Mouse (Mus musculus) liver, embryonic 15.5 days (tissue): ENCODE measurements around the gene Acaa1b. TPM values are rescaled to one million over a fixed set of nuclear protein-coding genes. Genes with fewer than 3 reads are reported as not detected.

Experiments
- ATAC-seq: fragments of 200-750 bp; cut with Nextera tagmentation; 2 replicates; pipeline ENCODE4 v1.8.0; 2017; ENCODE audit warnings: moderate number of reproducible peaks, mild to moderate bottlenecking, moderate library complexity; ENCODE audit not compliant: insufficient read depth
- H3K27ac ChIP-seq: fragments of 300-500 bp; sonication (generic); replicated peaks from 2 replicates; pipeline ENCODE4 v1.5.1; 2015; ENCODE audit warnings: mild to moderate bottlenecking, inconsistent platforms
- H3K27me3 ChIP-seq: fragments of 300-500 bp; sonication (generic); 2 replicates; pipeline ENCODE4 v1.6.1; 2015; ENCODE audit warnings: mild to moderate bottlenecking, inconsistent platforms
- H3K36me3 ChIP-seq: fragments of 300-500 bp; sonication (generic); replicated peaks from 2 replicates; pipeline ENCODE4 v1.6.1; 2015; ENCODE audit warnings: moderate library complexity, mild to moderate bottlenecking, inconsistent platforms
- H3K4me1 ChIP-seq: fragments of 300-500 bp; sonication (generic); replicated peaks from 2 replicates; pipeline ENCODE4 v1.6.1; 2015; ENCODE audit warnings: inconsistent platforms
- H3K4me2 ChIP-seq: fragments of 300-500 bp; sonication (generic); 2 replicates; pipeline ENCODE4 v1.6.1; 2015; ENCODE audit warnings: moderate library complexity, mild to moderate bottlenecking, inconsistent platforms
- H3K4me3 ChIP-seq: fragments of 300-500 bp; sonication (generic); replicated peaks from 2 replicates; pipeline ENCODE4 v1.5.1; 2015; ENCODE audit warnings: mild to moderate bottlenecking, inconsistent platforms
- H3K9ac ChIP-seq: fragments of 300-500 bp; sonication (generic); 2 replicates; pipeline ENCODE4 v1.6.1; 2015; ENCODE audit warnings: moderate library complexity, mild to moderate bottlenecking, inconsistent platforms
- H3K9me3 ChIP-seq: fragments of 300-500 bp; sonication (generic); replicated peaks from 2 replicates; pipeline ENCODE4 v1.6.1; 2016; ENCODE audit warnings: inconsistent platforms
- WGBS: fragments of 180-500 bp; shearing (Covaris S2); methylation state at CpG from one replicate; pipeline ENCODE4 v1.1.7; 2015; ENCODE audit warnings: mixed read lengths; ENCODE audit not compliant: insufficient replicate concordance; 5-methylcytosine and 5-hydroxymethylcytosine counted together
- polyA plus RNA-seq: library from polyadenylated mRNA; unstranded; fragments of >200 nt; fragmentation: Nextera tagmentation; extraction: Ambion mirVana; gene quantifications from 2 replicates; pipeline ENCODE4 v1.2.1, GENCODE M21; 2015

The Acaa1b gene
- polyA plus RNA-seq, 1 experiment from 2014 or later: 19.0 TPM

GRCm38 (mm10) chr9:119144696-119145095, 12.2 kb downstream of the Acaa1b start:
- no peak overlapping the region for H3K9ac ChIP-seq
- H3K27ac ChIP-seq: no peak overlapping the region
- no peak overlapping the region for H3K4me2 ChIP-seq
- no peaks in the 10 kb centered on the region for H3K36me3 ChIP-seq
- no peak for ATAC-seq
- no peaks in the 10 kb centered on the region for H3K4me1 ChIP-seq
- H3K27me3 ChIP-seq: no peaks in the 10 kb centered on the region
- H3K4me3 ChIP-seq: no peak overlapping the region
- no peaks in the 10 kb centered on the region for H3K9me3 ChIP-seq
- 64% methylated on average over 8 of the region's 8 CpGs for WGBS

GRCm38 (mm10) chr9:119143372-119143771, 13.5 kb downstream of the Acaa1b start:
- no peak overlapping the region for H3K4me2 ChIP-seq
- ATAC-seq: no peak
- H3K36me3 ChIP-seq: no peaks in the 10 kb centered on the region
- H3K9me3 ChIP-seq: no peaks in the 10 kb centered on the region
- H3K27me3 ChIP-seq: no peaks in the 10 kb centered on the region
- no peak overlapping the region for H3K27ac ChIP-seq
- H3K4me1 ChIP-seq: no peaks in the 10 kb centered on the region
- WGBS: 64% methylated on average over 9 of the region's 9 CpGs
- H3K9ac ChIP-seq: no peak overlapping the region
- no peak overlapping the region for H3K4me3 ChIP-seq

GRCm38 (mm10) chr9:119142066-119142465, 14.8 kb downstream of the Acaa1b start:
- Histone ChIP-seq H3K36me3 (no peaks in the 10 kb centered on the region), H3K4me3 (no peak overlapping the region), H3K27me3 (no peaks in the 10 kb centered on the region), H3K27ac (no peak overlapping the region), H3K4me1 (no peaks in the 10 kb centered on the region), H3K4me2 (no peak overlapping the region), H3K9ac (no peak overlapping the region), H3K9me3 (no peaks in the 10 kb centered on the region)
- 64% methylated on average over 5 of the region's 5 CpGs for WGBS
- no peak for ATAC-seq

- H3K27me3 ChIP-seq: no peaks in the 10 kb centered on the region
- H3K27ac ChIP-seq: no peak overlapping the region
- H3K4me1 ChIP-seq: no peaks in the 10 kb centered on the region
- H3K36me3 ChIP-seq: no peaks in the 10 kb centered on the region
- 54% methylated on average over 2 of the region's 2 CpGs for WGBS
- H3K9ac ChIP-seq: no peak overlapping the region
- ATAC-seq: no peak
- no peak overlapping the region for H3K4me3 ChIP-seq
- no peak overlapping the region for H3K4me2 ChIP-seq
- no peaks in the 10 kb centered on the region for H3K9me3 ChIP-seq
Measured at GRCm38 (mm10) chr9:119138836-119139235, 18.1 kb downstream of the Acaa1b start.

- Histone ChIP-seq H3K9ac (no peak overlapping the region), H3K4me1 (no peaks in the 10 kb centered on the region), H3K36me3 (no peaks in the 10 kb centered on the region), H3K9me3 (no peaks in the 10 kb centered on the region), H3K27me3 (no peaks in the 10 kb centered on the region), H3K4me2 (no peak overlapping the region), H3K27ac (no peak overlapping the region), H3K4me3 (no peak overlapping the region)
- 22% methylated on average over 5 of the region's 5 CpGs for WGBS
- no peak for ATAC-seq
Measured at GRCm38 (mm10) chr9:119130692-119131091, 26.2 kb downstream of the Acaa1b start.

- Histone ChIP-seq H3K9ac (no peak overlapping the region), H3K9me3 (no peaks in the 10 kb centered on the region), H3K27me3 (no peaks in the 10 kb centered on the region), H3K27ac (no peak overlapping the region), H3K4me3 (no peak overlapping the region), H3K4me2 (no peak overlapping the region), H3K36me3 (no peaks in the 10 kb centered on the region), H3K4me1 (no peaks in the 10 kb centered on the region)
- WGBS: 61% methylated on average over 12 of the region's 12 CpGs
- no peak for ATAC-seq
Measured at GRCm38 (mm10) chr9:119128436-119129181, 28.3 kb downstream of the Acaa1b start.

GRCm38 (mm10) chr9:119122596-119123369, 34.1 kb downstream of the Acaa1b start:
- Histone ChIP-seq H3K4me3 (no peak overlapping the region), H3K4me1 (no peaks in the 10 kb centered on the region), H3K4me2 (no peak overlapping the region), H3K9me3 (no peaks in the 10 kb centered on the region), H3K27me3 (no peaks in the 10 kb centered on the region), H3K9ac (no peak overlapping the region), H3K36me3 (no peaks in the 10 kb centered on the region), H3K27ac (no peak overlapping the region)
- no peak for ATAC-seq
- WGBS: 67% methylated on average over 18 of the region's 18 CpGs

- no peaks in the 10 kb centered on the region for H3K9me3 ChIP-seq
- no peak for ATAC-seq
- no peak overlapping the region for H3K4me2 ChIP-seq
- H3K36me3 ChIP-seq: no peaks in the 10 kb centered on the region
- H3K27me3 ChIP-seq: no peaks in the 10 kb centered on the region
- no peak overlapping the region for H3K9ac ChIP-seq
- H3K27ac ChIP-seq: no peak overlapping the region
- no peaks in the 10 kb centered on the region for H3K4me1 ChIP-seq
- H3K4me3 ChIP-seq: no peak overlapping the region
- WGBS: 43% methylated on average over 3 of the region's 3 CpGs
Measured at GRCm38 (mm10) chr9:119120168-119120560, 36.7 kb downstream of the Acaa1b start.

- H3K4me2 ChIP-seq: no peak overlapping the region
- no peaks in the 10 kb centered on the region for H3K27me3 ChIP-seq
- ATAC-seq: no peak
- no peak overlapping the region for H3K4me3 ChIP-seq
- 71% methylated on average over 19 of the region's 19 CpGs for WGBS
- no peaks in the 10 kb centered on the region for H3K9me3 ChIP-seq
- no peak overlapping the region for H3K27ac ChIP-seq
- H3K4me1 ChIP-seq: no peaks in the 10 kb centered on the region
- no peaks in the 10 kb centered on the region for H3K36me3 ChIP-seq
- no peak overlapping the region for H3K9ac ChIP-seq
Measured at GRCm38 (mm10) chr9:119119409-119120167, 37.3 kb downstream of the Acaa1b start.

- H3K9ac ChIP-seq: no peak overlapping the region
- no peaks in the 10 kb centered on the region for H3K4me1 ChIP-seq
- no peak overlapping the region for H3K4me3 ChIP-seq
- no peaks in the 10 kb centered on the region for H3K9me3 ChIP-seq
- H3K36me3 ChIP-seq: no peaks in the 10 kb centered on the region
- H3K4me2 ChIP-seq: no peak overlapping the region
- WGBS: 70% methylated on average over 17 of the region's 17 CpGs
- ATAC-seq: no peak
- no peak overlapping the region for H3K27ac ChIP-seq
- no peaks in the 10 kb centered on the region for H3K27me3 ChIP-seq
Measured at GRCm38 (mm10) chr9:119114911-119115310, 42.0 kb downstream of the Acaa1b start.

- H3K9ac ChIP-seq: no peak overlapping the region
- H3K27me3 ChIP-seq: no peaks in the 10 kb centered on the region
- H3K27ac ChIP-seq: no peak overlapping the region
- no peak overlapping the region for H3K4me3 ChIP-seq
- H3K9me3 ChIP-seq: no peaks in the 10 kb centered on the region
- H3K36me3 ChIP-seq: no peaks in the 10 kb centered on the region
- no peaks in the 10 kb centered on the region for H3K4me1 ChIP-seq
- 49% methylated on average over 3 of the region's 3 CpGs for whole genome bisulfite sequencing
- H3K4me2 ChIP-seq: no peak overlapping the region
- ATAC-seq: no peak
Measured at GRCm38 (mm10) chr9:119110640-119111039, 46.3 kb downstream of the Acaa1b start.
